Mouse (Mus musculus) testis, adult 2 months (tissue): ENCODE measurements around the gene Iqcg. TPM values are rescaled to one million over a fixed set of nuclear protein-coding genes. Genes with fewer than 3 reads are reported as not detected.
"Not testable (repeated sequence)": the region's sequence is repeated elsewhere in the genome, so short reads cannot be mapped to it uniquely, and the experiment has no call there.

ENCODE experiments used
- H3K27ac ChIP-seq: fragments of 200-500 bp; 2 replicates; pipeline ENCODE4 v1.5.1; 2012; ENCODE audit warnings: low read depth, low read length; ENCODE audit not compliant: control insufficient read depth, insufficient read depth
- H3K27me3 ChIP-seq: fragments of 200-500 bp; 2 replicates; pipeline ENCODE4 v1.6.1; 2012; ENCODE audit warnings: mild to moderate bottlenecking, low read length, moderate library complexity; ENCODE audit not compliant: control insufficient read depth, insufficient read depth
- H3K36me3 ChIP-seq: fragments of 200-500 bp; 2 replicates; pipeline ENCODE4 v1.6.1; 2012; ENCODE audit warnings: mild to moderate bottlenecking, low read length; ENCODE audit not compliant: control insufficient read depth, insufficient read depth
- H3K4me1 ChIP-seq: fragments of 200-500 bp; 2 replicates; pipeline ENCODE4 v1.6.1; 2012; ENCODE audit warnings: low read length; ENCODE audit not compliant: control insufficient read depth, insufficient read depth
- H3K4me3 ChIP-seq: fragments of 200-500 bp; 2 replicates; pipeline ENCODE4 v1.5.1; 2012; ENCODE audit warnings: low read depth, mild to moderate bottlenecking, low read length, moderate library complexity, mixed read lengths; ENCODE audit not compliant: control insufficient read depth
- CTCF ChIP-seq: fragments of 200-500 bp; IDR thresholded peaks from 2 replicates; pipeline ENCODE4 v1.5.1; 2012; ENCODE audit warnings: low read depth, mild to moderate bottlenecking, inconsistent platforms, low read length, moderate library complexity; ENCODE audit not compliant: control insufficient read depth, insufficient read depth, insufficient replicate concordance
- POLR2A ChIP-seq: fragments of 200-500 bp; IDR thresholded peaks from 2 replicates; pipeline ENCODE4 v1.6.1; 2012; ENCODE audit warnings: low read depth, mild to moderate bottlenecking, inconsistent platforms, low read length, moderate library complexity; ENCODE audit not compliant: control insufficient read depth
- polyA plus RNA-seq: library from polyadenylated mRNA; depleted of rRNA; stranded (reverse); fragments of >200 nt; gene quantifications from 2 replicates; pipeline ENCODE4 v1.2.3, GENCODE M21; 2012

Gene Iqcg
- polyA plus RNA-seq, 1 experiment, result 21.8 TPM

DNA sequence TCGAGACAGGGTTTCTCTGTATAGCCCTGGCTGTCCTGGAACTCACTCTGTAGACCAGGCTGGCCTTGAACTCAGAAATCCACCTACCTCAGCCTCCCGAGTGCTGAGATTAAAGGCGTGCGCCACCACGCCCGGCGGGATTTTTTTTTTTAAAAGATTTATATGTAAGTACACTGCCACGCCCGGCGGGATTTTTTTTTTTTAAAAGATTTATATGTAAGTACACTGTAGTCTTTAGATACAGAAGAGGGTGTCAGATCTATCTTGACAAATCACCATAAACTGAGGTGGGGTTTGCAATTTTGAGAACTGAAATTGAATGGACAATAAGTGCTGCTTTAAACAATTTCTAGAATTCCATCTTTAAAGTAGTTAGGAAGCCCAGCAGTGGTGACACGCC, 5.4 kb upstream of the Iqcg start:
- Histone ChIP-seq H3K27me3 (no peaks in the 10 kb centered on the region), H3K4me3 (peak overlapping the region; percentile 87; the same call in 1 of the 2 replicates), H3K27ac (peak overlapping the region; percentile 82), H3K36me3 (peaks cover 3% of the 10 kb centered on the region), H3K4me1 (peaks cover 4% of the 10 kb centered on the region)
- TF ChIP-seq CTCF, result no peak
- TF ChIP-seq POLR2A, result no peak

DNA sequence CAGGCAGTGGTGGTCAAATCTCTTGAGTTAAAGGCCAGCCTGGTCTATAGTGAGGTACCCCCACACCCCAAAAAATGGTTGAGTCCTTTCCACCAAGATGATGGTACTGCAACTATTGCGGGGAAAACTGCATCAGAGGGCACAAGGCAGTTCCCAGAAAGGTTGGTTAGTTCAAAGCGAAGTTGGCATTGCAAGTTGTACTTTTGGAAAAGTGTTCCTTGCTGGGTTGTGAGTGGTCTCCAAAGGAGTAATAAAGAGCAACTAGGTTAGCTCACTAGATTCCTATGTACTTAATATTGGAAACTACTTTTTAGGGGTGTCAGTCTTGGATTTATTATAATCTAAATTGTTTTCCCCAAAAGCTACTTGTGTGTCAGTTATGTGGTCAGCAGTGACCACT, 4.9 kb upstream of the Iqcg start:
- no peak overlapping the region for H3K4me3 ChIP-seq
- TF ChIP-seq POLR2A (no peak), CTCF (no peak)
- peaks cover 4% of the 10 kb centered on the region for H3K4me1 ChIP-seq
- H3K27me3 ChIP-seq, result no peaks in the 10 kb centered on the region
- H3K27ac ChIP-seq, result no peak overlapping the region
- peaks cover 3% of the 10 kb centered on the region for H3K36me3 ChIP-seq

DNA sequence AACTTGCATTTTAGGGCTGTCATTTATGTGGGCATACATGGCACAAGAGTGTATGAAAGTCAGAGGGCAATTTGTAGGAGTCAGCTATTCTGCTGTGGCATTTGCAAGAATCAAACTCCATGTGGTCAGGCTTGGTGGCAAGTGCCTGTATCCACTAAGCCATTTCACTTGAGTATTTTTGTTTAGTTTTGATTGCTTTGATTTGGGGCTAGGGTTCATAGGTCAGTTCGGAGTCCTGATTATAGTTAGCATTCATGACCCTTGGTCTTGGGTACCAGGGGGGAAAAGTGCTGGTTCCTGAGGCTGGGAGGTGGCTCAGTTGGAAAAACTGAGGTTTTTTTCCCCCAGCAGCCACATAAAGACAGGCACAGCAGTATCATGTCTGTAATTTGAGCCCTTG, 3.5 kb upstream of the Iqcg start:
- Histone ChIP-seq H3K27ac (no peak overlapping the region), H3K4me1 (peaks cover 4% of the 10 kb centered on the region), H3K27me3 (no peaks in the 10 kb centered on the region), H3K4me3 (no peak overlapping the region), H3K36me3 (peaks cover 3% of the 10 kb centered on the region)
- TF ChIP-seq CTCF (no peak), POLR2A (no peak)

DNA sequence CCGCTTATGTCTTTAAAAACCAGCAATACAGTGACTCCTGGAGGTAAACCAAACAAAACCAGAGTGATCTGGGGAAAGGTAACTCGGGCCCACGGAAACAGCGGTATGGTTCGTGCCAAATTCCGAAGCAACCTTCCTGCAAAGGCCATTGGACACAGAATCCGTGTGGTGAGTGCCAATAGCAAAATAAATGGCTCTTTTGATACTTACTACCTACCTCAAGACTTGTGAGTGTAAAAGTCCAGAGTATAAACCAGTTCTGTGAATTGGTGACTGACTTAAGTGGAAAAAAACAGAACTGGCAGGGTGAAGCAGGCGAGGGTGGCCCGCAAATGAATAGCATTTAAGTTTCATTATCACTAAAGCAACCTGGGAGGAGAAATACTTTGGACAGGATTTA, 2.6 kb upstream of the Iqcg start:
- not testable (repeated sequence) for H3K27me3 ChIP-seq, H3K4me1 ChIP-seq, H3K36me3 ChIP-seq, H3K4me3 ChIP-seq, H3K27ac ChIP-seq

DNA sequence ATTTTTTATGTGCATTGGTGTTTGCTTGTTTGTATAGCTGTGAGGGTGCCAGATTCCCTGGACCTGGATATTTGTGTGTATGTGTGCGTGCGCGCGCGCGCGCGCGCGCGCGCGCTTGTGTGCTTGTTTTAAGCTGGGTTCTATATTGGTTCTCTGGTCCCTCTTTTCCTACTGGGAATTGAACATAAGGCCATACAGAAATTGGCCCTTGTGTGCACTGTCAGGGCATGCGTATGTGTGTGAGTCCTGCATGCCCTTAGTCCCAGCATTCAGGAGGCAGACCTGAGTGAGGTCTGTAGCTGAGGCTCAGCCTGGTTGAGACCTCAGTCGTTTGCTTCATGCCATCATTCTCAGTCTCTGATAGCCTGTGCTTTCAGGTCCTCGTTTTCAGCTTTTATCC, 2.0 kb upstream of the Iqcg start:
- Histone ChIP-seq H3K4me3 (peak overlapping the region; percentile 41), H3K27me3 (no peaks in the 10 kb centered on the region), H3K27ac (no peak overlapping the region), H3K4me1 (peaks cover 4% of the 10 kb centered on the region), H3K36me3 (peaks cover 4% of the 10 kb centered on the region)
- TF ChIP-seq POLR2A (no peak), CTCF (no peak)

DNA sequence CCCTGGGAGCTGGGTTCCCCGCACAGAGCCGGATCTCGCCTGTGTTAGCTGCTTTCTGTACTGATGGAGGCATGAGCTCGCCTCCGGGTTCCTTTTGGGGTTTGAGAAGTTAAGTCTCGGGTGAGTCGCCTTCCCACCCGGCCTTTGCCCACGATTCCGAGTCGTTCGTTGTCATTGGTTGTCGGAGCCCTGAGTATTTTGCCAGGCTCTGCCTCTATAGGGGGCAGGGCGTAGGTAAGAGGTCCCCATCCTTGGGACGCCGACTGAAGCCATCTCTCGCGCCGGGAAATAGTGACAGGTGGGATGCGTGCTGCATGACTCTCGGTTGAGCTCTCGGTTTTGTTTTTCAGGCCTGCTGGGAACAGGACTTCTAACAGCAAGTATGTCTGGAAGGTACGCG, 768 bp upstream of the Iqcg start:
- peak overlapping the region; percentile 96 for H3K27ac ChIP-seq
- peak overlapping the region; percentile 94 for H3K4me3 ChIP-seq
- H3K4me1 ChIP-seq, result peaks cover 4% of the 10 kb centered on the region
- TF ChIP-seq POLR2A (no peak), CTCF (no peak)
- H3K36me3 ChIP-seq, result peaks cover 6% of the 10 kb centered on the region
- no peaks in the 10 kb centered on the region for H3K27me3 ChIP-seq

DNA sequence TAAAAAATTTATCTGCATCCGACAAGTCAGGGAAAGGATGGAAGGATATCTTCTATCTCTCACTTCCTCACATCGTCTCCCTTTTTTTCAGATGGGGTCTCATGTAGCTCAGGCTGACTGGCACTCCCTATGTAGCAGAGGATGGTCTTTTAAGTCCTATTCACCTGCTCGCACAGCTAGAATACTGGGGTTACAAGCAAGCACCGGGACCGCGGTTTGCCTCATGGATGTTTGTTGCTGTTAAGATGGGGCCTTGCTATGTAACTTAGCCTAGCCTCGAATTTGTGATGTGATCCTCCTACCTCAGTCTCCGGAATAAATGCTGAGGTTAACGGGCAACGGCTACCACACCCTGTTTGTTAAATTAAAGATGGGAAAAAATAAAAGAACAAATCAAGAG, 363 bp downstream of the Iqcg start:
- Histone ChIP-seq H3K27ac (peak overlapping the region; percentile 96), H3K4me1 (peaks cover 2% of the 10 kb centered on the region), H3K27me3 (no peaks in the 10 kb centered on the region), H3K36me3 (peaks cover 6% of the 10 kb centered on the region), H3K4me3 (peak overlapping the region; percentile 94)
- TF ChIP-seq POLR2A, result no peak
- no peak for TF ChIP-seq CTCF

DNA sequence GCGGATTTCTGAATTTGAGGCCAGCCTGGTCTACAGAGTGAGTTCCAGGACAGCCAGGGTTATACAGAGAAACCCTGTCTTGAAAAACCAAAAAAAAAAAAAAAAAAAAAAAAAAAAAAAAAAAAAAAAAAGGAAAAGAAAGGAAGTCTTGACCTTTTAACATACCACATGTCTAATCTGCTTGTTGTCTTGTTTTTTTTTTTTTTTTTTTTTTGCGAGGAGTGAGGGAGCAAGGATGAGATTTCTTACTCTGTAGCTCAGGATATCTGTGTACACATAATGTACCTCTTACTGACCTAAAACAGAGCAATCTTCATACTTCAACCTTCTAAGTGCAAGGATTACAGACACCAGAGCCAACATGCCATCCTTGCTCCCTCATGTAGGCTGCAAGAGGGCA, 1.1 kb downstream of the Iqcg start:
- H3K4me3 ChIP-seq, result peak overlapping the region; percentile 68; the same call in 1 of the 2 replicates
- H3K27ac ChIP-seq, H3K36me3 ChIP-seq, H3K4me1 ChIP-seq, H3K27me3 ChIP-seq: not testable (repeated sequence)
